Mouse (Mus musculus): ENCODE results near the gene Nmnat2.

Gene Nmnat2

GRCm38 (mm10) chr1:153093581-153093980 lies 138.8 kb downstream of the Nmnat2 start:
- no peak for DNase-seq (ENCODE audit: low spot score)

GRCm38 (mm10) chr1:153094226-153095076 lies 139.7 kb downstream of the Nmnat2 start:
- no peak for DNase-seq (ENCODE audit: low spot score)

- DNase-seq (ENCODE audit: low spot score) = no peak
Observed at GRCm38 (mm10) chr1:153095328-153095727, 140.5 kb downstream of the Nmnat2 start.

- no peak for DNase-seq (ENCODE audit: low spot score)
Observed at GRCm38 (mm10) chr1:153095826-153096727, 141.3 kb downstream of the Nmnat2 start.

- no peak for DNase-seq (ENCODE audit: low spot score)
Observed at GRCm38 (mm10) chr1:153097017-153097675, 142.4 kb downstream of the Nmnat2 start.

- no peak for DNase-seq (ENCODE audit: low spot score)
Observed at GRCm38 (mm10) chr1:153098586-153098985, 143.8 kb downstream of the Nmnat2 start.

- DNase-seq (ENCODE audit: low spot score) = no peak
Observed at GRCm38 (mm10) chr1:153100912-153101311, 146.1 kb downstream of the Nmnat2 start.

- DNase-seq (ENCODE audit: low spot score) = no peak
Observed at GRCm38 (mm10) chr1:153101327-153101880, 146.6 kb downstream of the Nmnat2 start.

GRCm38 (mm10) chr1:153102296-153103185 lies 147.7 kb downstream of the Nmnat2 start:
- no peak for DNase-seq (ENCODE audit: low spot score)

- no peak for DNase-seq (ENCODE audit: low spot score)
Observed at GRCm38 (mm10) chr1:153103186-153103554, 148.4 kb downstream of the Nmnat2 start.

- no peak for DNase-seq (ENCODE audit: low spot score)
Observed at GRCm38 (mm10) chr1:153104804-153105203, 150.0 kb downstream of the Nmnat2 start.

- no peak for DNase-seq (ENCODE audit: low spot score)
Observed at GRCm38 (mm10) chr1:153107866-153108265, 153.1 kb downstream of the Nmnat2 start.

GRCm38 (mm10) chr1:153109346-153109745 lies 154.6 kb downstream of the Nmnat2 start:
- no peak for DNase-seq (ENCODE audit: low spot score)

- no peak for DNase-seq (ENCODE audit: low spot score)
Observed at GRCm38 (mm10) chr1:153109836-153110235, 155.0 kb downstream of the Nmnat2 start.

GRCm38 (mm10) chr1:153111596-153111995 lies 156.8 kb downstream of the Nmnat2 start:
- no peak for DNase-seq (ENCODE audit: low spot score)

- no peak for DNase-seq (ENCODE audit: low spot score)
Observed at GRCm38 (mm10) chr1:153115315-153115714, 160.5 kb downstream of the Nmnat2 start.

GRCm38 (mm10) chr1:153120544-153120943 lies 165.8 kb downstream of the Nmnat2 start:
- DNase-seq (ENCODE audit: low spot score) = no peak

- DNase-seq (ENCODE audit: low spot score) = no peak
Observed at GRCm38 (mm10) chr1:153121320-153121719, 166.5 kb downstream of the Nmnat2 start.

- DNase-seq (ENCODE audit: low spot score) = no peak
Observed at GRCm38 (mm10) chr1:153122764-153123163, 168.0 kb downstream of the Nmnat2 start.

- no peak for DNase-seq (ENCODE audit: low spot score)
Observed at GRCm38 (mm10) chr1:153124502-153124901, 169.7 kb downstream of the Nmnat2 start.

Measured in ovary, postnatal 10 days (tissue).